Mouse (Mus musculus) forelimb bud, embryonic 11.5 days (tissue): ENCODE results near the gene Mars.

Experiments
- DNase-seq: peaks from one replicate; pipeline ENCODE4 v3.0.0-alpha.2; 2012; ENCODE audit warnings: low read depth, low spot score

Gene Mars

DNA sequence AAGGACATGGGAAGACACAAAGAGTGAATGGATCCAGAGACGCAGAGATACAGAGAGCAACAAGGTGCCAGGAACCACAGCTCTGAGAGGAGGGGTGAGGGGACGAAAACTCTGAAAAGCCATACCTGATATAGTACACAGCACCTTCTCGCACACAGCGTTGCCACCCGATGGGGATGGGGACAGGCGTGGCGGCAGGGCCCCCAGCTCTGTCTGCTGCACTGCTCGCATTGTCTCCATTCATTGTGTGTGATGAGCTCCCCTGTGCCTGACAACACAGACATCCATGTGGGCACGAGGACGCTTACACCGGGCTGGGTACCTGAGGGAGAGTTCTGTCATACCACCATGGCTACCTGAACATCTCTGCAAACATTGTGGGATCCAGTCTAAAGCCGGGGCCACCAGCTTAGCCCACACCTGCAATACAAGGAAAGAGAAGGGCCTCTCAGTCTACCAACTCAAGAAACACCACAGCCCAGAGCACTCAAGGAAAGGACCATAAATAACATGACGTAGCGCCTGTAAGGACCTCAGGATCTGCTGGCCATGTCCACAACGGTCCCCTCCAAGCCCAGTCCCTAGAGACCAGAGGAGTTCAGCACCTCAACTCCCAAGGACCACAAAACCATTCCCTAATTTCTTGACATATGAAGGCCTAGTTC, 24.2 kb downstream of the Mars start:
- no peak for DNase-seq

GRCm38 (mm10) chr10:127286730-127287129, 24.9 kb downstream of the Mars start:
- DNase-seq, result no peak

GRCm38 (mm10) chr10:127286194-127286593, 25.4 kb downstream of the Mars start:
- no peak for DNase-seq

- DNase-seq, result no peak
These were observed 25.9 kb downstream of the Mars start for GRCm38 (mm10) chr10:127285644-127286043.

- no peak for DNase-seq
These were observed 26.7 kb downstream of the Mars start for GRCm38 (mm10) chr10:127284724-127285500.

- no peak for DNase-seq
These were observed 27.4 kb downstream of the Mars start for GRCm38 (mm10) chr10:127284105-127284622.

- DNase-seq, result no peak
These were observed 28.9 kb downstream of the Mars start for GRCm38 (mm10) chr10:127282620-127283215.

DNA sequence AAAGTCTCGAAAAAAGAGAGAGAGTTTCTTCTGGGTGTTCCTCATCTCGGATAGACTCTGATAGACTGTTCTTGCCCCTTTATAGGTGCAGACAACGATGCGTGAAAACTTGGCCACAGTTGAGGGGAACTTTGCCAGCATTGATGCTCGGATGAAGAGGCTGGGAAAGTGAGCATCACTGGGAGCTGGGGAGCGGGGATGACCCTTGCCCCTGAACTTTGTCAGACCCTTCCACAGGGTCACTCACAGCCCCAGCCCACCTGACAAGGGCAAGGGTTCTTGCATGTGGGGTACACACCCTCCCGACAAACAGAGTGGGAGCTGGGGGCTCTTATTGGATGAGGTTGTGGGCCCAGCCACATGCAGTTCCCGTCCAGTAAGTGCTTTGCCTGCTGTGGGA, 30.3 kb downstream of the Mars start:
- no peak for DNase-seq

- no peak for DNase-seq
These were observed 31.9 kb downstream of the Mars start for GRCm38 (mm10) chr10:127279730-127280129.

DNA sequence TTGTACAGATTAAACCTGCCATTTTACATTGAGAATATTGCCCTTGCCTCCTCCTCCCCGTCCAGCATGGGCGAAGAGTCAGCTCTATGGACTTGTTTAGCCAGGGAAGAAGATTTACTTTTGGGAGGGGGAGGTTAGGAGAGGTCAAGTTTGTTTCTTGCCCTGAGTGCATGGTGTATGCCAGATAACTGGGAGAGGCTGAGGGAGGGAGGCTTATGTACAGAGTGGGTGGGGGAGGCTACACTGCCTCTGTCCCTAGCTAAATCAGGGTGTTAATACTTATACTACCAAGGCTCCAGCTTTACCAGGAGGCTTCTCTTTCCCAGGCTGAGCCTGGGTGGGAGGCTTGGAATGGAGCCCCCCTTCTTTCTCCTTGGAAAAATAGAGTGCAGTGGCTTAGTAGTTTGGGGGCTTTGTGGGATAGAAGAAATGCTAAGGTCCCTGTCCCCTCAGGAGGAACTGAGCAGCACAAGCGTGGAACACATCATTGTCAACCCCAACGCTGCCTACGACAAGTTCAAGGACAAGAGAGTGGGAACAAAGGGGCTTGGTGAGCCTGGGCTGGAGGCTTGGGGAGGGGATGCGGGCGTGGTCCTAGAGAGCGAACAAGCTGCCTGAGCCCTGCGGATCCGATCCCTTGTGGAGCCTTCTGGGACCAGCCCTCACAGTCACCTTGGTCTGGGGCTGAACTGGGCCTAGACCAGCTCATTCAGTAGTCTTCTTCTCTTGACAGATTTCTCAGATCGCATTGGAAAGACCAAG, 37.1 kb downstream of the Mars start:
- DNase-seq, result no peak

DNA sequence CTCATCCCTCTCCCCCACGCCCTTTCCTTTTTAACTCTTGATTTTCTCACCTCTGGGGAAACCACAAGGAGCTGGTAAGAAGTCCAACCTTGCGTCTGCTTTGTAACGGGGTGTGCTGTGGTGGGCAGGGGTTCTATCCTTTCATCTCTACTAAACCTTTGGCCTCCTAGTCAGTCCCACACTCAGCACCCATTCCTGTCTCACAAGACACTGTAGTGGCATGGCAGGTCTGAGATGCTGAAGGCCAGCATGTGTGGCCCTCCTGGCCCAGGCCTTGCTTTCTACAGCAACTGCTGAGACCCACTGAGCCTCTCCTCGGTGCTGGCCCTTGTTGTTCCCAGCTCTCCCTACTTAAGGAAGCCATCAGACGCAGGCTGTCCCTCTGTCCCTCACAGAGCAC, 39.2 kb downstream of the Mars start:
- DNase-seq, result no peak

DNA sequence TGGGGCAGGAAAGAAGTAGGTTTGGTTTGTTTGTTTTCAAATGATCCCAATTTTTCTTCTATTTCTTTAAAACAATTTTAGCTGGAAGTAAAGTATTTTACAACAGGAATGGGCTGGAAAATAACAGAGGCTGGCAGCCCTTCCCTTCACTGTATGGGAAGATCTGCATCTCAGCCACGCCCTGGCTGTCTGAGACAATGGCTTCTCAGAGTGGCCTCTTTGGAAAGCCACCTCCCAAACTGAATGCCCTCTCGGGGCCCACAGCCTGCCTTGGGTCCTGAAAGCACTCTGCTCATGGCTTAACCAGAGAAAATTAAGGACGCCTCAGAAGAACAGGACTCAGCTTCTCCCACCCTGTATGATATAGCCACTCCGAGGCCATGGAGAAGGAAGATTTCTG, 41.7 kb downstream of the Mars start:
- no peak for DNase-seq

DNA sequence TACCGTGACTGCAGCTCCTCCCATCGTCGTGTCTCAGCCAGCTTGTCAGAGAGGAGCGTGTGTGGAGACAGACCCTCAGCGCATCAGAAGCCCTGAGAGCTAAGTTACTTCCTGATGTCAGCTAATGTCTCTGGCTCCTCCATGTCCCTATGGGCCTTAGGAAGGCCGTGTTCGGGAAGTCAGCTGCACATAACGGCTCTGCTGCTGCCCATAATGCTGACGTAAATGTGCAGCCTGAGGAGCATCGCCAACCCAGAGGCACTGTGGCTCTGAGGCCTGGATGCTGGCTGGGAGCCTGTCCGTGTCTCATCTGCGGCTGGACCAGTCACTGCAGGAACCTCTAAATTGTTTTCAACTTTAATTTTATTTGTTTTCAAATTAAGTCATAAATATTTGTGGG, 42.5 kb downstream of the Mars start:
- DNase-seq, result no peak

DNA sequence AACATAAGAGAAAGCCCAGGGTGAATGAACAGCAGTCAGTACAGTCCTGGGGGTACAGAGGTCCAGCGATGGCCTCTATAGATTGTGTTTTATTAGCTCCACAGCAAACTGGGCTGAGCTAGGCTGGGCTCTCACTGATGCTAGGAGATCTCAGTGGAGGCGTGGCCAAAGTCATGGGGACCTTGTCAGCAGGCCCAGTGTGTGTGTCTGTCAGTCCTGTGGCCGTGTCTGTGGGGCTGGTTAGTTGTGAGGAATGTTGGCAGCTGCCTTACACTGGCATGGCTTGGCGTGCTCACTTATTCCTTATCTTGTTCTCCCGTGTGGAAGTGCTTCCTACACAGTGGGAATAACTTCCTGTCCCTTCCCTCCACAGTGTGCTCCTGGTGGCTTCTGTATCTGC, 43.2 kb downstream of the Mars start:
- no peak for DNase-seq

DNA sequence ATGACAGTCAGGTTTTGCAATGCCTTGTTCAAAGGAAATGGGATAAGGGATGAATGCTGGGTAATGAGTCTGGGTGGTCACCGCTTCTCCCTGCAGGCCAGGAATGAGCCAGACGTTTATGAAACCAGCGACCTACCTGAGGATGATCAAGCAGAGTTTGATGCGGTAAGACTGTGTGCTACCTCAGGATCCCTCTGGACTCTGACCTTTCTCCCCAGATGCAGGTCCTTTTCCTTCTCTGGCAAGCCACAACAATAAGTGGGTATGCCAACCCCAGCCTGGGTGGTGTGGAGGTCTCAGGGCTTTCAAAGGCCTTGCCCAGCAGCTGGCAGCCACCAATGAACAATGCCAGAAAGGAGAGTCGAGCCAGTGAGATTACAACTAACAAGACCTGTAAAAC, 44.3 kb downstream of the Mars start:
- DNase-seq, result no peak

GRCm38 (mm10) chr10:127266112-127267091, 45.2 kb downstream of the Mars start, which contains the start of gene Dctn2:
Gene Dctn2 (plus strand): TSS chr10:127266368.
- DNase-seq, result peak; percentile 95

GRCm38 (mm10) chr10:127265727-127266111, 45.9 kb downstream of the Mars start:
- DNase-seq, result no peak

DNA sequence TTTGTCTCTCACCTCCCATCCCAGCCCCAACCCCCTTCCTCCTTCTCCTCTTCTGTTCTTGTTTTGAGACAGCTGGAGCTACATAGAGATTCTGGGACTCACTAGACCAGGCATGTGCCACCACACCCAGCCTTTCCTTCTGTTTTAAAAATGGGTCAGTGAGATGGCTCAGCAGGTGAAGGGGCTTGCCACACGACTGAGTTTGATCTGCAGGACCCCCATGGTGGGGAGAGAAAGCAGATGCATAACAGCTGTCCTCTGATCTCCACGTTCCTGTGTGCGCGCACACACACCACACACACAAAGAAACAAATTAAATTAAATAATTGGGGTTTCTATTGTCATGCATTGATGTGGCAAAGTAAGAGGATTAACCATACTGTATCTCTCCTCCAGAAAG, 46.6 kb downstream of the Mars start:
- DNase-seq, result no peak

DNA sequence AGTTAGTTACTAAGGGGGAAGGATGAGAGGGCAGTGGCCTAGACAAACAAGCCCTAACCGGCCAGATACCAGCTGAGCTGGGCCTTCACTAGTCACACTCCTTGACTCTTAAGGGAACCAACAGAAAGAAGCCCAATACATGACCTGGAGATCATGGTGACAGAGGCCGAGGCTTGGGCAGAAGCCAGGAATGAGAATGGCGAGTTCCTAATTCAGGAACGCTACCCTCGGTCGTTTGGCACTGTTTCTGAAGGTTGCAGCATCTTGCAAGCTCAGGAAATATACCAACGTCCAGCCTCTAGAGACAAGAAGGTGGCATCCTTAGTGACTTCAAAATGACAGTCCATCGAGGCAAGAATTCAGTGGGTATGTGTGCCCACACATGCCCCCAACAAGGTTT, 47.2 kb downstream of the Mars start:
- no peak for DNase-seq

DNA sequence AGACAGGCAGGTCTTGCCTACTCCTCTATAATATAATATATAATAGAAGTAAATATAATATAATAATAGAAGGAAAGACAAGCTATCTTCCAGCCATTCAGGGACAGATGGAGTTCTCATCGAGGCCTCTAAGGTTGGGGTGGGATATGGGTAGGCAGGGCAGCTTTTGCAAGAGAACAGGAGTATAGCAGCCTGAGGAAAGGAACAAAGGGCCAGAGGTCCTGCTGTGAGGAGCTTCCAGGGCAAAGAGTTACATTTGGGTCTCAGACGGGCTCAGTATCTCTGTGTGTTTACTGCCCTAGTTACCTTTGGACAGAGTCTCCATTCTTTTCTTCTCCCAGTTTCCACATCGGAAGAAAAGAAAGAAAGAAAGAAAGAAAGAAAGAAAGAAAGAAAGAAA, 48.0 kb downstream of the Mars start:
- no peak for DNase-seq
